Mouse (Mus musculus): Measurements from ENCODE around the gene Radil.

Gene Radil

DNA sequence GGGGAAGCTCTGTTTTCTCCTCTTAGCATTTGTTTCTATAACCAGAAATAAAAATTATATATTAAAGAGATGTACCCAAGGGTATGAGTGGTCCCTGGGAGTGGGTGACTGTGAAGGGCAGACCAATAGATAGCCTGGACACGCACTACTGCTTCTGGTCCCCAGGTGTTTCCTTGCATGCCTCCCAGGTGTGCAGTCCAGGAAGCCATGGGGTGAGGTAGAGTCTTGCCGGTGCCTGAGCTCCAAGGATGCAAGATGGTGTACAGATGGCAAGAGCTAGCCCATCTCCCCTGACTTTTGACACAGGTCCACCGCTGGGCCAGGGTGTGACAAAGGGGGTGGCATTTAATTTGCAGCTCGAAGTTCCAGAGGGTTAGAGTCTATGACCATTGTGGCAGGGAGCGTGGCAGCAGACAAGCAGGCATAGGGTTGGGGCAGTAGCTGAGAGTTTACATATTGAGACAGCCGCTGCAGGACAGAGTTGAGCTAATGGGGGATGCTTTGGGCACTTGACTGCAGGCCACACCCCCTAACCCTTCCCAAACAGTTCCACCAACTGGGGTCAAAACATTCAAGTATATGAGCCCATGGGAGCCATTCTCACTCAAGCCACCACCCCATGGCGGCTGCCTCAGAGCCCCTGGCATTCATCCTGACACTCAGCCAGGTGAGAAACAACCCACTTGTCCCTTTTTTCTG is 88.8 kb downstream of the Radil start:
- in situ Hi-C loops (cut with MboI; ENCODE audit: low pct_unique_long_range_greater_than_20kb in 1 of 2, low sequenced_read_pairs in 2 of 2, unreplicated experiment in 1 of 2): no loop called here

GRCm38 (mm10) chr5:142459834-142460233 is 91.1 kb downstream of the Radil start:
- in situ Hi-C loops (cut with MboI; ENCODE audit: low pct_unique_long_range_greater_than_20kb in 1 of 2, low sequenced_read_pairs in 2 of 2, unreplicated experiment in 1 of 2): no loop called here

DNA sequence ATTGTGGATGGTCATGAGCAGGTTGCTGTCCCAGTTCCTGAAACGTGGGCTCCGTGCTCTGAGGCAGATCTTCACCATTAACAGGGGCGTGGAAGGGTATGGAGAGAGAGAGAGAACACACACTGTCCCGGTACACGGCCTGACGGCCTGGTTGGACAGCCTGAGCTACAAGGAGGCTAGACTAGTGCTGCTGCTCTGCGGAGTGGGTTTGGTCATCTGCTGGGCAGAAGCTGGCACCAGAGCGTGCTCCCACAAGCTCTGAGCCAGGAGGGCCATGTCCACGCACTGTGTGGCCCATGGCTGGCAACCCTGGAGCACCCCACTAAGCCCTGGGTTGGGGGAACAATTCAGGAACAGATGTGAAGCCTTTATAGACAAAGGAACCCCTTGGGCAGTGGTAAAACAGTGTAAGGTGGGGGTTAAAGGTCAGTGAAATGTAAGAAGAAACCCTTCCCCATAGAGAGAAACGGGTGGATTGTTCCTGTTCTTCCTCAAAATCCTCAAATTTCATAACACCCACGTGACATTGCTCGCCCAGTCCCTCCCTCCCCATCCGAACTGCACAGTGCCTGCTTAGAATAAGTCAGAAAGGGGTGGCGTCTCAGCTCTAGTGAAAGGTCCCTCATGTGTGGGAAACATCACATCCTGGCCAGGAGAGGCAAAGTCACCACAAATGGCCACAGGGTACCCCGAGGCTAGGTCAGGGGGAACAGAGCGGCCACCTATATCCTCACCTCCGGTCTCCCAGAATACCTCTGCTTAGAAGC is 91.9 kb downstream of the Radil start:
- in situ Hi-C loops (cut with MboI; ENCODE audit: low pct_unique_long_range_greater_than_20kb in 1 of 2, low sequenced_read_pairs in 2 of 2, unreplicated experiment in 1 of 2): no loop called here

GRCm38 (mm10) chr5:142457345-142457744 is 93.6 kb downstream of the Radil start:
- in situ Hi-C loops (cut with MboI; ENCODE audit: low pct_unique_long_range_greater_than_20kb in 1 of 2, low sequenced_read_pairs in 2 of 2, unreplicated experiment in 1 of 2): no loop called here

GRCm38 (mm10) chr5:142456318-142456717 is 94.6 kb downstream of the Radil start:
- in situ Hi-C loops (cut with MboI; ENCODE audit: low pct_unique_long_range_greater_than_20kb in 1 of 2, low sequenced_read_pairs in 2 of 2, unreplicated experiment in 1 of 2): no loop called here

- in situ Hi-C loops (cut with MboI; ENCODE audit: low pct_unique_long_range_greater_than_20kb in 1 of 2, low sequenced_read_pairs in 2 of 2, unreplicated experiment in 1 of 2): no loop called here
These were observed 97.2 kb downstream of the Radil start for GRCm38 (mm10) chr5:142453742-142454141.

DNA sequence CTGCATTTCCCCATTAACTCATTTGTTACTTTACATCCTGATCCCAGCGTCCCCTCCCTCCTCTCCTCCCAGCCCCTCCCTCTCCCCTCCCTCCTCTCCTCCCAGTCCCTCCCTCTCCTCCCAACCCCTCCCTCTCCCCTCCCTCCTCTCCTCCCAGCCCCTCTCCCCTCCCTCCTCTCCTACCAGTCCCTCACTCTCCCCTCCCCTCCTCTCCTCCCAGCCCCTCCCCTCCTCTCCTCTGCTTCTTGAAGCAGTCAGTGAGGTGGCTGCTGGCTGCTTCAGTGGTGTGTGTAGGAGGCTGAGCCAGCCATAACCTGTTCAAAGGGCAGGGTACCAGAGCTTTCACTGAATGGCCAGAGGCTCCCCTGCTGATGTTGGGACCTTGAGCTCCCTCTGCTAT is 99.1 kb downstream of the Radil start:
- in situ Hi-C loops (cut with MboI; ENCODE audit: low pct_unique_long_range_greater_than_20kb in 1 of 2, low sequenced_read_pairs in 2 of 2, unreplicated experiment in 1 of 2): no loop called here

GRCm38 (mm10) chr5:142450846-142451245 is 100.1 kb downstream of the Radil start:
- in situ Hi-C loops (cut with MboI; ENCODE audit: low pct_unique_long_range_greater_than_20kb in 1 of 2, low sequenced_read_pairs in 2 of 2, unreplicated experiment in 1 of 2): no loop called here

DNA sequence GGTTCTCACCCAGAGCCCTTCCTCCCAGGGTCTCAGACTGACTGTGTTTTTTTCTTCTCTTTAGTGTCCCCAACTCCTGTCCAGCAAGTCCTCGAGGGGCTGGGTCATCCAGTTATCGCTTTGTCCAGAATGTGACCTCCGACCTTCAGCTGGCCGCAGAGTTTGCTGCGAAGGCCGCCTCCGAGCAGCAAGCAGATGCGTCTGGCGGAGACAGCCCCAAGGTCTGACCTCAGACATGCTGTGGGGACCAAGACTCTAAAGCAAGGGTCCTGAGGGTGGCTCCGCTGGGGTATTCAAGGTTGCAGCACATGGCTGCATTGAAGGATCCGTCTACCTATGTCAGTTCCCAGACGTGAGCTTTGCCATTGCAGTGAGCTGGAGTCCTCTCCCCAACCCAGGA is 102.3 kb downstream of the Radil start:
- in situ Hi-C loops (cut with MboI; ENCODE audit: low pct_unique_long_range_greater_than_20kb in 1 of 2, low sequenced_read_pairs in 2 of 2, unreplicated experiment in 1 of 2): no loop called here

DNA sequence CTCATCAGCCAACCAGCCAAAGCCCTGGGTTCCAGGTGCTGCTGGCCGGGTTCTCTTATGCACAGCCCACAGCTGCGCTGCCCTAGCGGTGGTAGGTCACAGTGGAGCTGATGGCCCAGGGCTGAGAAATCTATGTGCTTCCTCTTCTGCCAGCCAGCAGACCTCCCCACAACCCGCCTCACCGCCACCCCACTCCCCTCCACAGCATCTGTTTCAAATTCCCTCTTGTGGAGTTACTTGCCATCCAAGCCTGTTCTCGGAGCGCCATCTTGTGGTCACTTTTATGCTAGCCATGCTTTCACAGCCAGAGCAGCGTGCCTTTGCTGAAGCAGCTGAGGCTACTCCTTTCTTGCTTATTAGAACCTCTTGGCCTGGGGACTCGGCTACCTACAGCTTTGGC is 102.8 kb downstream of the Radil start:
- in situ Hi-C loops (cut with MboI; ENCODE audit: low pct_unique_long_range_greater_than_20kb in 1 of 2, low sequenced_read_pairs in 2 of 2, unreplicated experiment in 1 of 2): no loop called here

DNA sequence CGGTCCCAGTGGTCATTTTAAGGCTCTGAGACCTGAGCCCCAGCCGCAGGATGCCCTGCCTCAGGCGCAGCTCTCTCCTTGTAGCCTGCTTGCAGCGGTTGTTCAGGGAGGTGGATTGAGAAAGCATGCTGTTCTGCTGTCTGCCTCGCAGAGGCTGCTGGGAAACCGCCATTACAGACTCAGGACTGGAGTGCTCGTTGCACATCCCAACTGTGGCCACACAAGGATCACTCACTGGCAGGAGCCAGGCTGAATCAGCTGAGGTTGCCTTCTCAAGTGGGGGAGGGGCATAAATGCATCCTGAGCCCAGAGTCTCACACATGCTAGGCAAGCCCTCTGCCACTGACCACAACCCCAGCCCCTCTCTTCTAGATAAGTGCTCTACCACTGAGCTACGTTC is 105.2 kb downstream of the Radil start:
- in situ Hi-C loops (cut with MboI; ENCODE audit: low pct_unique_long_range_greater_than_20kb in 1 of 2, low sequenced_read_pairs in 2 of 2, unreplicated experiment in 1 of 2): no loop called here

DNA sequence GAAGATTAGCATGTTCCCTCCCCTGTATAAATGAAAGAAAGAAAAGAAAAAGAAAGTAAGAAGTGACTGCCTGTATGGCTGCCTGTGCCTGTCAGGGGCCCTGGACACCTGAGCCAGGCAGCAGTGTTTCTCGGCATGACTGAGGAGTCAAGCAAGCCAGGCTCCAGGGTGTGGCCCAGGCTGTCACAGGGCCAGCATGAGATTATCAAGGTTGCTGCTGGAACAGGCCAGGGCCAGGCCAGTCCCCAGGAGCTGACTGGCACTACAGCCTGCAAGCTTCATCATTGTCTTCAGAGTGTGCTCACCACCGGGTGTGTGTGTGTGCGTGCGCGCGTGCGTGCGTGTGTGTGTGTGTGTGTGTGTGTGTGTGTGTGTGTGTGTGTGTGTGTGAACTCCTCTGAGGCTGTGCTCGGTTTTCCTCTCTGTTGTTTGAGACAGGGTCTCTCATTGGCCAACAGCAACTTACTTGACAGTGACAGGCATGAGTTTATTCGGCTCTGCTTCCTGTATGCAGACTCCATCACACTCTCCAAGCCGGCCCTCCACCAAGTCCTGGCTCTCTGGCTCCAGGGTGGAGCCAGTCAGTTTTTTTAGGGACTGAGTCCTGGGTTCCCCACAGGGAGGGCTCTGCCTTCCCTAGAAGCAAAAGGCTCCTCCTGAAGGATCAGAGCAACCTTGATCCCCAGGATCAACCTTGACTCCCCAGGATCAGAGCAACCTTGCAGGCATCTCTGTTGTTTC is 105.9 kb downstream of the Radil start:
- in situ Hi-C loops (cut with MboI; ENCODE audit: low pct_unique_long_range_greater_than_20kb in 1 of 2, low sequenced_read_pairs in 2 of 2, unreplicated experiment in 1 of 2): loop anchor here (5.0 kb wide), 1 partner anchor 43 kb away; the partner anchor contains the start of gene Foxk1 (in 2 of the 2)

GRCm38 (mm10) chr5:142443994-142444393 is 106.9 kb downstream of the Radil start:
- in situ Hi-C loops (cut with MboI; ENCODE audit: low pct_unique_long_range_greater_than_20kb in 1 of 2, low sequenced_read_pairs in 2 of 2, unreplicated experiment in 1 of 2): loop anchor here (5.0 kb wide), 1 partner anchor 42 kb away; the partner anchor contains the start of gene Foxk1 (in 2 of the 2)

- in situ Hi-C loops (cut with MboI; ENCODE audit: low pct_unique_long_range_greater_than_20kb in 1 of 2, low sequenced_read_pairs in 2 of 2, unreplicated experiment in 1 of 2): loop anchor here (5.0 kb wide), 1 partner anchor 41 kb away; the partner anchor contains the start of gene Foxk1 (in 2 of the 2)
These were observed 107.4 kb downstream of the Radil start for GRCm38 (mm10) chr5:142443514-142443913.

DNA sequence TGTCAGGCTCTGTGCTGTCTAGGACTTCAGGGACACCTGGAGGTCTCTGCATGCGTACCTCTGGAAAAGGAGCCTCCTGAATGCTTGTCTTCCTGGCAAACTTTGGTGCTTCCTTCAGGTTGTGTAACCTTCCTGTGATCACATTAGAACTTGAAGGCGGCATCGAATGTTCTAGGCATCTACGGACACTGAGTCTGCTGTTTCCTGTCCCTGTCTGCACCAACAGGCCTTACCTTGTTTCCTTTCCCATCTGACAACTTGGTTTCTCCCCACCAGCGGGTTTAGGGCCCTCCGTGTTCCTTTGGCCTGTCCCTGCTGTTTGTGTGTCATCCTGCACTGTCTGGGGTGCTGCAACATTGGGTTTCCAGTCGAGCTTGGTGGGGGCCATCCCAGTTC is 108.9 kb downstream of the Radil start:
- in situ Hi-C loops (cut with MboI; ENCODE audit: low pct_unique_long_range_greater_than_20kb in 1 of 2, low sequenced_read_pairs in 2 of 2, unreplicated experiment in 1 of 2): loop anchor here (5.0 kb wide), 1 partner anchor 40 kb away; the partner anchor contains the start of gene Foxk1 (in 2 of the 2)

GRCm38 (mm10) chr5:142441332-142442044 is 109.4 kb downstream of the Radil start:
- in situ Hi-C loops (cut with MboI; ENCODE audit: low pct_unique_long_range_greater_than_20kb in 1 of 2, low sequenced_read_pairs in 2 of 2, unreplicated experiment in 1 of 2): loop anchor here (5.0 kb wide), 1 partner anchor 39 kb away; the partner anchor contains the start of gene Foxk1 (in 2 of the 2)

DNA sequence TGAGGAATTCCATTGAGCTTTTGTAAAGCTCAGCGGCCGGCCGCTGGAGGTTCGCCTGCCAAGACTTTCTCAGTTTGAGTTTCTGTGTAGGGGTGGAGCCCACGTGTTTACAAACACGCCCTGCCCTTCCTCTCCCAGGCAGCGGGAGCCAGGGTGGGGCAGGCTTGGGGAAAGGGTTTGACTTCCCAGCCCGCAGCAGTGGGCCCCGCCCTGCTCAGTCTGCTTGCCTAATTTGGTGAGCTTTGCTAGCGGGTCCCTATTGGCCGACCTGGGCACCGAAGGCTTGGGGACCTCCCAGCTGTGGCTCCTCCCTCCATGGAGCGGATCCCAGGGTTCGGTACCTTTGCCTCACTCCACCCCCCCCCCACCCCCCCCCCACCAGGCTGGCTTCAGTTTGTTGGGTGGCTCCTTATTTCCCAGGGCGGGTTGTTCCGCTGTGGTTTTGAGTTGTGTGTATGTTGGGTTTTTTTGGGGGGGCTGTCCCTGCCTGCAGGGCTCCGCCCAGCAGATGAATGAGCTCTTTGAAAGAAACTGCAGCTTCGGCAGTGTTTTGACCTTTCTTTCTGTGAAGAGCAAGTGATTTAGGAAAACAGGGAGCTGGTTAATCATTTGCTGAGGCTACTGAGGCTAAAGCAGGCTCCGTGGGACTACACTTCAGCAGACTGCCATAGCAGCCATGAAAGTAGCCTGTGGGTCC is 110.3 kb downstream of the Radil start:
- in situ Hi-C loops (cut with MboI; ENCODE audit: low pct_unique_long_range_greater_than_20kb in 1 of 2, low sequenced_read_pairs in 2 of 2, unreplicated experiment in 1 of 2): loop anchor here (5.0 kb wide), 1 partner anchor 38 kb away; the partner anchor contains the start of gene Foxk1 (in 2 of the 2)

Measured in mouse embryonic stem cell (cell line).